9 mouse cellular contexts compared by ENCODE assay signal in genomic region chr17:23774090-23774489, GRCm38 (mm10). TPM values are rescaled to one million over a fixed set of nuclear protein-coding genes. Genes with fewer than 3 reads are reported as not detected.
DNase-seq lines count a peak whose midpoint lies in the region; ATAC-seq and TF ChIP-seq lines count a peak whose summit lies in the region.
"Had no signal": no experiment of that assay in that cellular context is flagged by ENCODE, and none has a peak within 500 bp of the region (broad histone marks: within the 10 kb centered on the region; RNA-seq: fewer than 3 reads in every experiment).

No protein-coding gene starts in this region.

- ATAC-seq in hindbrain, embryonic 14.5 days (ENCODE audit: low FRiP score): no peak
- ATAC-seq in megakaryocyte, adult 5-6 weeks (ENCODE audit: poor library complexity, severe bottlenecking): peak; percentile 67

- H3K9ac ChIP-seq in MEL (ENCODE audit: control insufficient read depth, low read depth, low read length, poor library complexity, severe bottlenecking): no peak overlapping the region
- no peak overlapping the region for H3K9ac ChIP-seq in hindbrain, embryonic 14.5 days
- H3K9ac ChIP-seq: lung, embryonic 15.5 days had no signal

- H3K27ac ChIP-seq in MEL (ENCODE audit: control insufficient read depth, low read depth, low read length): no peak overlapping the region
- H3K27ac ChIP-seq in hindbrain, embryonic 14.5 days: no peak overlapping the region
- H3K27ac ChIP-seq: lung, embryonic 15.5 days had no signal

- DNase-seq in MEL (ENCODE audit: low read depth, low spot score): no peak
- DNase-seq in c-Kit-positive CD71-positive TER-119-positive erythroid progenitor cells, embryonic 14.5 days (ENCODE audit: low spot score): peak; percentile 52
- DNase-seq in forelimb bud, embryonic 11.5 days (ENCODE audit: low read depth, low spot score): peak; percentile 76
- DNase-seq in hindbrain, embryonic 14.5 days (ENCODE audit: low spot score): peak; percentile 64
- peak; percentile 54 to 73 for DNase-seq in layer of hippocampus, postnatal 25 days (ENCODE audit: extremely low spot score in 1 of 2, low spot score in 1 of 2)
- peak; percentile 66 to 73 for DNase-seq in right cerebral cortex, postnatal 36 days (ENCODE audit: low spot score in 2 of 2)
- DNase-seq in urinary bladder, postnatal 4 days (ENCODE audit: low spot score in 2 of 2): peak; percentile 70 to 80

- no peak for TF ChIP-seq POLR2A in MEL (IDR thresholded peaks at IDR 0.05; ENCODE audit: control insufficient read depth in 1 of 2, insufficient read depth in 1 of 2, low read depth in 1 of 2, low read length in 2 of 2, poor library complexity in 1 of 2)

- TF ChIP-seq CTCF in MEL (IDR thresholded peaks at IDR 0.05 in 2 of 3, conservative IDR thresholded peaks at IDR 0.05 in 1 of 3; ENCODE audit: control insufficient read depth in 1 of 3, insufficient read depth in 1 of 3, low read depth in 2 of 3, low read length in 3 of 3, poor library complexity in 1 of 3, severe bottlenecking in 1 of 3): peak; percentile 17 to 39 (median 24); a peak in 3 of 6 replicates

- no peak overlapping the region for H3K4me3 ChIP-seq in MEL (ENCODE audit: control insufficient read depth in 1 of 2, insufficient read depth in 1 of 2, low read depth in 2 of 2, low read length in 2 of 2)
- H3K4me3 ChIP-seq in hindbrain, embryonic 14.5 days (replicated peaks; ENCODE audit: low read length): no peak overlapping the region
- H3K4me3 ChIP-seq: lung, embryonic 15.5 days had no signal

- 4% methylated on average over 12 of the region's 12 CpGs for WGBS in hindbrain, embryonic 14.5 days

- TF ChIP-seq RAD21 in MEL (IDR thresholded peaks at IDR 0.05; ENCODE audit: low read depth, low read length): peak; percentile 19

- peaks cover 2% of the 10 kb centered on the region; the same call in 1 of the 2 replicates for H3K79me2 ChIP-seq in MEL (ENCODE audit: control insufficient read depth, insufficient read depth, low read length, poor library complexity)

- H3K4me1 ChIP-seq in MEL (ENCODE audit: control insufficient read depth in 1 of 2, insufficient read depth in 2 of 2, low read length in 2 of 2): peaks cover 0 to 2% of the 10 kb centered on the region in 2 experiments; a peak in 1 of 4 replicates
- H3K4me1 ChIP-seq in hindbrain, embryonic 14.5 days (replicated peaks; ENCODE audit: control insufficient read depth, insufficient read depth, low read length): peaks cover 13% of the 10 kb centered on the region

- H3K36me3 ChIP-seq in MEL (ENCODE audit: control insufficient read depth in 1 of 2, insufficient read depth in 2 of 2, low read length in 2 of 2): peaks cover 0 to 6% of the 10 kb centered on the region in 2 experiments; a peak in 2 of 4 replicates
- H3K36me3 ChIP-seq in hindbrain, embryonic 14.5 days (replicated peaks; ENCODE audit: control insufficient read depth, insufficient read depth): no peaks in the 10 kb centered on the region
- H3K36me3 ChIP-seq: lung, embryonic 15.5 days had no signal

- no peaks in the 10 kb centered on the region; a peak in 2 of 4 replicates for H3K27me3 ChIP-seq in MEL (ENCODE audit: control insufficient read depth in 1 of 2, insufficient read depth in 2 of 2, low read length in 2 of 2)
- H3K27me3 ChIP-seq in hindbrain, embryonic 14.5 days (ENCODE audit: control insufficient read depth, insufficient read depth, low read length): no peaks in the 10 kb centered on the region
- H3K27me3 ChIP-seq: lung, embryonic 15.5 days had no signal

- no peaks in the 10 kb centered on the region for H3K9me3 ChIP-seq in MEL (replicated peaks; ENCODE audit: insufficient read depth, low read length)
- no peaks in the 10 kb centered on the region for H3K9me3 ChIP-seq in hindbrain, embryonic 14.5 days (ENCODE audit: control insufficient read depth, low read length)
- H3K9me3 ChIP-seq: lung, embryonic 15.5 days had no signal

- no peak overlapping the region for H3K4me2 ChIP-seq in hindbrain, embryonic 14.5 days (replicated peaks)
- H3K4me2 ChIP-seq: lung, embryonic 15.5 days had no signal

- no peak for TF ChIP-seq EP300 in MEL (IDR thresholded peaks at IDR 0.05; ENCODE audit: low read depth in 1 of 2, low read length in 2 of 2)

TF ChIP-seq in MEL, 35 proteins besides CTCF, POLR2A, EP300 and RAD21:
- 0 out of 2 replicates have a peak, but pooled peaks have one; percentile 6 for TF ChIP-seq ZC3H11A (IDR thresholded peaks at IDR 0.05; ENCODE audit: low read depth, low read length)
- no peak for TF ChIP-seq MAX (IDR thresholded peaks at IDR 0.05; ENCODE audit: low read length)
- TF ChIP-seq SMC3 (IDR thresholded peaks at IDR 0.05; ENCODE audit: low read depth, low read length): peak; percentile 24; the same call in 1 of the 2 replicates

RNA-seq across cellular contexts. Expression of gene Flywch1, which starts 2.7 kb away (rescaled TPM):
- 14.8 and 15.3 TPM in 2 replicates for total RNA-seq in MEL (2012; rRNA removed)
- polyA plus RNA-seq in MEL (2012; ENCODE audit: insufficient read depth in 1 of 2, insufficient read length in 2 of 2, low read depth in 1 of 2, low replicate concordance in 2 of 2, missing spikeins in 1 of 2): 10 to 100 TPM in 1 of 2 experiments, not detected in 1; 29.7 TPM
- polyA plus RNA-seq in hindbrain, embryonic 14.5 days (2014; fragmentation: Nextera tagmentation; extraction: Ambion mirVana): 179 and 183 TPM in 2 replicates
- 100 to 1,000 TPM; 263 to 298 TPM for total RNA-seq in layer of hippocampus, postnatal 25 days (2021)
- total RNA-seq in megakaryocyte, adult 5-6 weeks (2015): 3.1 and 3.7 TPM in 2 replicates
- 7.7 and 12.0 TPM in 2 replicates for total RNA-seq in megakaryocyte, adult 5-6 weeks (2017)

RNA-seq across cellular contexts. Expression of gene Flywch2, which starts 11.8 kb away (rescaled TPM):
- 0.62 and 0.69 TPM in 2 replicates for total RNA-seq in MEL (2012; rRNA removed)
- 1 to 10 TPM in 1 of 2 experiments, not detected in 1; 6.2 TPM for polyA plus RNA-seq in MEL (2012; ENCODE audit: insufficient read depth in 1 of 2, insufficient read length in 2 of 2, low read depth in 1 of 2, low replicate concordance in 2 of 2, missing spikeins in 1 of 2)
- 75.4 and 78.4 TPM in 2 replicates for polyA plus RNA-seq in hindbrain, embryonic 14.5 days (2014; fragmentation: Nextera tagmentation; extraction: Ambion mirVana)
- 10 to 100 TPM; 11.3 to 18.4 TPM for total RNA-seq in layer of hippocampus, postnatal 25 days (2021)
- total RNA-seq in megakaryocyte, adult 5-6 weeks (2015): 0.66 TPM in 1 of 2 replicates, not detected in the other
- total RNA-seq in megakaryocyte, adult 5-6 weeks (2017): 0.92 TPM in 1 of 2 replicates, not detected in the other

RNA-seq across cellular contexts. Expression of gene Srrm2, which starts 16.2 kb away (rescaled TPM):
- 56.2 and 68.9 TPM in 2 replicates for total RNA-seq in MEL (2012; rRNA removed)
- 100 to 1,000 TPM; 505 to 988 TPM for polyA plus RNA-seq in MEL (2012; ENCODE audit: insufficient read depth in 1 of 2, insufficient read length in 2 of 2, low read depth in 1 of 2, low replicate concordance in 2 of 2, missing spikeins in 1 of 2)
- 390 and 455 TPM in 2 replicates for polyA plus RNA-seq in hindbrain, embryonic 14.5 days (2014; fragmentation: Nextera tagmentation; extraction: Ambion mirVana)
- 100 to 1,000 TPM; 400 to 605 TPM for total RNA-seq in layer of hippocampus, postnatal 25 days (2021)
- total RNA-seq in megakaryocyte, adult 5-6 weeks (2015): 210 and 224 TPM in 2 replicates
- total RNA-seq in megakaryocyte, adult 5-6 weeks (2017): 81.2 and 117 TPM in 2 replicates

RNA-seq across cellular contexts. Expression of gene Kremen2, which starts 28.5 kb away (rescaled TPM):
- total RNA-seq in MEL (2012; rRNA removed): 0.10 TPM in 1 of 2 replicates, not detected in the other
- under 1 TPM in 1 of 2 experiments, not detected in 1; 0.11 TPM for polyA plus RNA-seq in MEL (2012; ENCODE audit: insufficient read depth in 1 of 2, insufficient read length in 2 of 2, low read depth in 1 of 2, low replicate concordance in 2 of 2, missing spikeins in 1 of 2)
- polyA plus RNA-seq in hindbrain, embryonic 14.5 days (2014; fragmentation: Nextera tagmentation; extraction: Ambion mirVana): 0.74 and 0.90 TPM in 2 replicates
- total RNA-seq in layer of hippocampus, postnatal 25 days (2021): under 1 TPM; 0.28 to 0.49 TPM
- not detected in 2 replicates for total RNA-seq in megakaryocyte, adult 5-6 weeks (2015)
- total RNA-seq in megakaryocyte, adult 5-6 weeks (2017): not detected in 2 replicates

RNA-seq across cellular contexts. Expression of gene Paqr4, which starts 33.4 kb away (rescaled TPM):
- total RNA-seq in MEL (2012; rRNA removed): 5.2 and 6.5 TPM in 2 replicates
- 10 to 100 TPM in 1 of 2 experiments, not detected in 1; 10.7 TPM for polyA plus RNA-seq in MEL (2012; ENCODE audit: insufficient read depth in 1 of 2, insufficient read length in 2 of 2, low read depth in 1 of 2, low replicate concordance in 2 of 2, missing spikeins in 1 of 2)
- polyA plus RNA-seq in hindbrain, embryonic 14.5 days (2014; fragmentation: Nextera tagmentation; extraction: Ambion mirVana): 57.5 and 62.8 TPM in 2 replicates
- 10 to 100 TPM; 55.1 to 58.7 TPM for total RNA-seq in layer of hippocampus, postnatal 25 days (2021)
- 3.3 and 4.1 TPM in 2 replicates for total RNA-seq in megakaryocyte, adult 5-6 weeks (2015)
- 7.6 and 10.1 TPM in 2 replicates for total RNA-seq in megakaryocyte, adult 5-6 weeks (2017)

Comparison
In these comparisons a context has a peak if more than half of its experiments do, and no peak if none do; other contexts are left out.
1. RNA of gene Flywch1, which starts 2.7 kb away (total RNA-seq): 263 to 298 TPM in layer of hippocampus, postnatal 25 days; 14.8 to 15.3 TPM in MEL and 3.1 to 12.0 TPM in megakaryocyte, adult 5-6 weeks; every median in the first group is over 10 times any median in the second.